In the genomic region with DNA sequence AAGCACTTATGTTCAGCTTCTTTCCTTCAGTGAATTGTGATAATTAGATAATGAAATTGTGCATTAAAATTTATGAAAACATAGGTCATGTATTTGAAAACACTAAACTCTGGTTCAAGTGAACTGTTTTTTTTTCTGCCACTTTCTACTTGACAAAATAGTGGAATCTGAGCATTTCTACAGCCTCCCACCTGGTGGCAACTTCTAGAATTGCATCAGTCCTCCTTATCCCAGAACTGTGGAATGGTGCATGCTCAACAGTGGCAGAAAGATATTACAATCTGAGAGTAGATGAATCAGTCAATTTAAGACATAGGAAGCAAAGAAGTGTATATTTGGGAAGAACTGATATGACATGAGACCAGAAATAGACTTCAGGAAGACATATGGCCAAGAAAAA, we compare ENCODE assay signal across 9 mouse cellular contexts.
A peak's percentile ranks its signal among the peaks of the same experiment; 100 is the strongest.
DNase-seq lines count a peak whose midpoint lies in the region; ATAC-seq lines count a peak whose summit lies in the region.
"Had no signal": no experiment of that assay in that cellular context is flagged by ENCODE, and none has a peak within 500 bp of the region (broad histone marks: within the 10 kb centered on the region; RNA-seq: fewer than 3 reads in every experiment).

No protein-coding gene starts in this region.

- H3K9ac ChIP-seq in heart, embryonic 12.5 days, result no peak overlapping the region
- no peak overlapping the region for H3K9ac ChIP-seq in midbrain, embryonic 13.5 days (replicated peaks)
- H3K9ac ChIP-seq: liver, embryonic 15.5 days had no signal

- DNase-seq in heart, adult 18-20 months, result peak; percentile 0 to 45
- peak; percentile 17 for DNase-seq in ovary, postnatal 14 days (ENCODE audit: low spot score)
- DNase-seq in ovary, adult 18-20 months (ENCODE audit: low spot score), result no peak
- DNase-seq in embryo, embryonic 11 days, result peak; percentile 39
- DNase-seq in left cerebral cortex, postnatal 25 days (ENCODE audit: low spot score in 2 of 2), result peak; percentile 11 to 18
- DNase-seq in Muller cell, postnatal 12 days (ENCODE audit: inconsistent ontology term), result no peak

- H3K4me2 ChIP-seq in heart, embryonic 12.5 days, result no peak overlapping the region
- H3K4me2 ChIP-seq in midbrain, embryonic 13.5 days (replicated peaks), result no peak overlapping the region
- H3K4me2 ChIP-seq: liver, embryonic 15.5 days had no signal

- H3K27me3 ChIP-seq in heart, embryonic 12.5 days (replicated peaks), result no peaks in the 10 kb centered on the region
- no peaks in the 10 kb centered on the region for H3K27me3 ChIP-seq in midbrain, embryonic 13.5 days
- H3K27me3 ChIP-seq: liver, embryonic 15.5 days had no signal

- intact Hi-C loops in left cerebral cortex, postnatal 25 days (cut with DNase I), result loop anchor here (2.0 kb wide), 1 partner anchor 442 kb away; no protein-coding TSS in a partner anchor

- no peaks in the 10 kb centered on the region for H3K4me1 ChIP-seq in heart, embryonic 12.5 days (replicated peaks)
- no peaks in the 10 kb centered on the region for H3K4me1 ChIP-seq in midbrain, embryonic 13.5 days (replicated peaks)
- H3K4me1 ChIP-seq: liver, embryonic 15.5 days had no signal

- H3K36me3 ChIP-seq in heart, embryonic 12.5 days, result no peaks in the 10 kb centered on the region
- no peaks in the 10 kb centered on the region for H3K36me3 ChIP-seq in midbrain, embryonic 13.5 days
- H3K36me3 ChIP-seq: liver, embryonic 15.5 days had no signal

- no peaks in the 10 kb centered on the region for H3K9me3 ChIP-seq in heart, embryonic 12.5 days (replicated peaks)
- no peaks in the 10 kb centered on the region for H3K9me3 ChIP-seq in midbrain, embryonic 13.5 days
- H3K9me3 ChIP-seq: liver, embryonic 15.5 days had no signal

- no peak overlapping the region for H3K4me3 ChIP-seq in heart, embryonic 12.5 days
- H3K4me3 ChIP-seq in midbrain, embryonic 13.5 days (replicated peaks), result no peak overlapping the region
- H3K4me3 ChIP-seq: liver, embryonic 15.5 days had no signal

- H3K27ac ChIP-seq in heart, embryonic 12.5 days (ENCODE audit: poor library complexity, severe bottlenecking), result no peak overlapping the region
- H3K27ac ChIP-seq in midbrain, embryonic 13.5 days, result no peak overlapping the region
- H3K27ac ChIP-seq: liver, embryonic 15.5 days had no signal

- no peak for ATAC-seq in heart, embryonic 12.5 days (ENCODE audit: insufficient number of reproducible peaks, low FRiP score)
- ATAC-seq in midbrain, embryonic 13.5 days, result no peak

Comparison
In these comparisons a context has a peak if more than half of its experiments do, and no peak if none do; other contexts are left out.
1. DNase-seq: peak in heart, adult 18-20 months (2 of 2), ovary, postnatal 14 days (single experiment), embryo, embryonic 11 days (single experiment) and left cerebral cortex, postnatal 25 days (2 of 2); none in ovary, adult 18-20 months (single experiment) and Muller cell, postnatal 12 days (single experiment).